Mouse (Mus musculus): ENCODE results near the gene Arhgef3.

DNA sequence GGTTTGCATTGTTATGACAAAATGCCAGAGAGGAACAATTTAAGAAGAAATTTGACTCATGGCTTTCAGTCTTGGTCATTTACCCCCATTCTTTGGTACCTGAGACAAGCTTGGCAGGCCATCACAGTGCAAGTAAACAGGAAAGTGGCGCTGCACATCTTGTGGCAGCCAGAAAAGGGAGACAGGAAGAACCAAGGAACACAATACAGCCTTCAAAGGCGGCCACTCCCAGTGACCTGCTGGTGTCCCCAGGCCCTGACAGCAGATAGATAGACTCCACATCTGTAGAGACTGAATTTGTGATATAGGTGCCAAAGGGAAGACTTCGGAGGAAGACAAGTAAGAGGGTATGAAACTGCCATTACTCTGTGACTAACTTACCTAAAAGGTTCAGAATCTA, 293.5 kb downstream of the Arhgef3 start:
- no peak for TF ChIP-seq EP300 (IDR thresholded peaks at IDR 0.05; ENCODE audit: low read depth)
- no peak for TF ChIP-seq CTCF (IDR thresholded peaks at IDR 0.05; ENCODE audit: low read depth)
